Comparison of ENCODE assay signal across 8 mouse cellular contexts in the genomic region with DNA sequence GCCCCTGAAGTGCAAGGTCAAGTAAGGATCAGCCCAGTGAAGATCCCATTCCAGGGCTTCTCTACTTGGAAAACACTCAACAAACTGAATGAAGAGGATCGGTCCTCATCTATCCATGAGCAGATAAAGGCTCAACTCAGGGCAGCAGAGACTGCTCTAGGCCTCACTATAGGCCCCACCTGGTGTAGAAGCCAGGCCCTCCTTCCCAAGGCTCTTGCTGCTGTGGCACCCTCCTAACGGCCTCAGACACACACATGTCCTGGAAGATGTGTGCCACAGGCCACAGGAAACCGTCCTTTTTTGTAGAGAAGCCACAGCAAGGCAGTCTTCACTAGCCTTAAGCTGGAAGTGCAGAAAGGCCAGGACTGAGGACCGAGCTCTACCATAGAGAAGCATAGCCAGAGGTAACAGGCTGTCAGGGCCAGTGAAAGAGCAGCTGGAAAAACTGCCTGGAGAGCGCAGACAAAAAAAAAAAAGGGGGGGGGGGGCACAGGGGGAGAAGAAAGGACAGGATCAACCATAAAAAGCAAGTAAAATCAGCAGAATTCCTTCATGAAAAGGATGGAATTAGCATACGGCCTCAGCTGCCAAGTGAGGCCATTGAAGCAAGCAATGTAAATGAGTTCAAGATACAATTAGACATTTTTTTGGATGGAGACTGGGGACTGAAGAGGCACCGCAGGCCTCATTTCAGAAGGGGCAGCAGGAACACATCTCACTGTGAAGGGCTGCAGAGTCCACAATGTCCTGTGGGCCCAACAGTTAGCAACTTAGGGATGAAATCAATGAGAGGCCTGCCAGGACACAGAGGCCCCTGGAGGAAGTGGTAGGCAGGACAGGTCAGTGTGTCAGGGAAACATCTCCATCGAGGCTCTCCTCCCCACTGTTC. TPM values are rescaled to one million over a fixed set of nuclear protein-coding genes. Genes with fewer than 3 reads are reported as not detected.
DNase-seq lines count a peak whose midpoint lies in the region; ATAC-seq lines count a peak whose summit lies in the region.
"Had no signal": no experiment of that assay in that cellular context is flagged by ENCODE, and none has a peak within 500 bp of the region (broad histone marks: within the 10 kb centered on the region; RNA-seq: fewer than 3 reads in every experiment).

No protein-coding gene starts in this region.

- no peak for DNase-seq in lung, postnatal 25 days (ENCODE audit: low spot score)
- DNase-seq in B cell, adult 2 months, result no peak
- DNase-seq in retina, postnatal 1 day, result no peak
- DNase-seq: cerebellum, adult 8-10 months had no signal

- WGBS in lung, embryonic 15.5 days, result 63% methylated on average over 8 of the region's 8 CpGs
- 20% methylated on average over 8 of the region's 8 CpGs for WGBS in forebrain, embryonic 13.5 days
- WGBS in intestine, embryonic 15.5 days, result 61% methylated on average over 8 of the region's 8 CpGs
- WGBS in stomach, embryonic 14.5 days, result 59% methylated on average over 8 of the region's 8 CpGs

- H3K27me3 ChIP-seq in lung, embryonic 15.5 days, result no peaks in the 10 kb centered on the region
- no peaks in the 10 kb centered on the region for H3K27me3 ChIP-seq in forebrain, embryonic 13.5 days
- no peaks in the 10 kb centered on the region for H3K27me3 ChIP-seq in intestine, embryonic 15.5 days (replicated peaks)
- H3K27me3 ChIP-seq in stomach, embryonic 14.5 days (ENCODE audit: control insufficient read depth, insufficient read depth, low read length), result no peaks in the 10 kb centered on the region

- H3K27ac ChIP-seq in lung, embryonic 15.5 days, result peak overlapping the region; percentile 68
- peak overlapping the region; percentile 92 for H3K27ac ChIP-seq in forebrain, embryonic 13.5 days
- peak overlapping the region; percentile 64 for H3K27ac ChIP-seq in intestine, embryonic 15.5 days
- H3K27ac ChIP-seq in stomach, embryonic 14.5 days (ENCODE audit: low read length), result peak overlapping the region; percentile 78

- no peak overlapping the region for H3K4me3 ChIP-seq in lung, embryonic 15.5 days
- no peak overlapping the region for H3K4me3 ChIP-seq in forebrain, embryonic 13.5 days
- H3K4me3 ChIP-seq in intestine, embryonic 15.5 days (replicated peaks), result no peak overlapping the region
- no peak overlapping the region for H3K4me3 ChIP-seq in stomach, embryonic 14.5 days (ENCODE audit: low read depth, low read length)

- H3K4me2 ChIP-seq in lung, embryonic 15.5 days, result no peak overlapping the region
- peak overlapping the region; percentile 23; the same call in 1 of the 2 replicates for H3K4me2 ChIP-seq in forebrain, embryonic 13.5 days
- H3K4me2 ChIP-seq in intestine, embryonic 15.5 days (replicated peaks), result no peak overlapping the region
- no peak overlapping the region for H3K4me2 ChIP-seq in stomach, embryonic 14.5 days (replicated peaks; ENCODE audit: low read depth, low read length)

- H3K36me3 ChIP-seq in lung, embryonic 15.5 days, result no peaks in the 10 kb centered on the region
- H3K36me3 ChIP-seq in forebrain, embryonic 13.5 days (ENCODE audit: poor library complexity, severe bottlenecking), result no peaks in the 10 kb centered on the region
- no peaks in the 10 kb centered on the region for H3K36me3 ChIP-seq in intestine, embryonic 15.5 days
- H3K36me3 ChIP-seq in stomach, embryonic 14.5 days (ENCODE audit: control insufficient read depth, insufficient read depth, low read length), result no peaks in the 10 kb centered on the region

- peaks cover 38% of the 10 kb centered on the region for H3K4me1 ChIP-seq in lung, embryonic 15.5 days
- peaks cover 28% of the 10 kb centered on the region for H3K4me1 ChIP-seq in forebrain, embryonic 13.5 days
- peaks cover 26% of the 10 kb centered on the region for H3K4me1 ChIP-seq in intestine, embryonic 15.5 days (replicated peaks)
- H3K4me1 ChIP-seq in stomach, embryonic 14.5 days (ENCODE audit: control insufficient read depth, insufficient read depth, low read length), result peaks cover 17% of the 10 kb centered on the region

- no peaks in the 10 kb centered on the region for H3K9me3 ChIP-seq in lung, embryonic 15.5 days
- H3K9me3 ChIP-seq in forebrain, embryonic 13.5 days (replicated peaks), result no peaks in the 10 kb centered on the region
- H3K9me3 ChIP-seq in intestine, embryonic 15.5 days, result no peaks in the 10 kb centered on the region
- H3K9me3 ChIP-seq in stomach, embryonic 14.5 days (ENCODE audit: control insufficient read depth, low read depth, low read length), result no peaks in the 10 kb centered on the region

- ATAC-seq in lung, embryonic 15.5 days (ENCODE audit: borderline replicate concordance, extremely low read depth, low FRiP score, low TSS enrichment), result peak; percentile 53; the same call in 1 of the 2 replicates
- ATAC-seq in forebrain, embryonic 13.5 days, result peak; percentile 85
- ATAC-seq in intestine, embryonic 15.5 days, result peak; percentile 40; the same call in 1 of the 2 replicates
- no peak for ATAC-seq in stomach, embryonic 14.5 days (ENCODE audit: insufficient number of reproducible peaks, insufficient read depth, low FRiP score, low read depth)

- H3K9ac ChIP-seq in lung, embryonic 15.5 days, result no peak overlapping the region
- peak overlapping the region; percentile 34; the same call in 1 of the 2 replicates for H3K9ac ChIP-seq in forebrain, embryonic 13.5 days
- no peak overlapping the region for H3K9ac ChIP-seq in intestine, embryonic 15.5 days
- no peak overlapping the region for H3K9ac ChIP-seq in stomach, embryonic 14.5 days (replicated peaks; ENCODE audit: low read depth, low read length)

RNA-seq across cellular contexts. Expression of gene Eefsec, which starts 58.3 kb away (rescaled TPM):
- polyA plus RNA-seq in lung, embryonic 15.5 days (2015; fragmentation: Nextera tagmentation; extraction: Ambion mirVana), result 37.7 and 42.4 TPM in 2 replicates
- 31.1 and 36.1 TPM in 2 replicates for polyA plus RNA-seq in forebrain, embryonic 13.5 days (2015; fragmentation: Nextera tagmentation; extraction: Ambion mirVana)
- 40.1 and 40.7 TPM in 2 replicates for polyA plus RNA-seq in intestine, embryonic 15.5 days (2015; fragmentation: Nextera tagmentation; extraction: Ambion mirVana)
- 49.4 and 49.5 TPM in 2 replicates for polyA plus RNA-seq in stomach, embryonic 14.5 days (2014; fragmentation: Nextera tagmentation; extraction: Ambion mirVana)
